Mouse (Mus musculus): Measurements from ENCODE around the gene Cobll1. TPM values are rescaled to one million over a fixed set of nuclear protein-coding genes. Genes with fewer than 3 reads are reported as not detected.

Gene Cobll1
- polyA plus RNA-seq, 1 experiment from 2014 or later, result 9.2 TPM

GRCm38 (mm10) chr2:65217677-65218076 lies 21.5 kb downstream of the Cobll1 start:
- no peaks in the 10 kb centered on the region for H3K9me3 ChIP-seq
- no peak overlapping the region for H3K4me2 ChIP-seq
- H3K36me3 ChIP-seq, result no peaks in the 10 kb centered on the region
- ATAC-seq (ENCODE audit: borderline replicate concordance, extremely low read depth, low FRiP score, low TSS enrichment), result no peak
- H3K4me1 ChIP-seq, result no peaks in the 10 kb centered on the region
- no peak overlapping the region for H3K4me3 ChIP-seq
- 87% methylated on average over 6 of the region's 6 CpGs for WGBS
- H3K9ac ChIP-seq, result no peak overlapping the region
- H3K27me3 ChIP-seq, result no peaks in the 10 kb centered on the region
- H3K27ac ChIP-seq, result no peak overlapping the region

DNA sequence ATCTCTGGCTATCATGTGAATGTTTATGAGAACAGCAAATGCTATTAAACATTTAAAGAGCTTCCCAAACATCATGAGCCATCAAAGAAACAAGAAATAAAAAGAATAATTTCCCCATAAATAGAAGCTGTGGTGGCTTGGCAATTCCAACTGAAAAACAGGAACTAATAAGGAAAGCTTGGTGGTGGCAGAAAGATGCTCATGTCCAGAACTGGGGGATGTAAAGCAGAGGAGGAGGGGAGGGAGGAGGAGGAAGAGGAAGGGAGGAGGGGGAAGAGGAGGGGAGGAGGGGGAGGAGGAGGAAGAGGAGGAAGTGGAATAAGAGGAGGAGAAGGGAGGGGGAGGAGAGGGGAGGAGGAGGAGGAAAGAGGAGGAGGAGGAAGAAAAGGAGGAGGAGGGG lies 23.0 kb downstream of the Cobll1 start:
- H3K4me1 ChIP-seq, result no peaks in the 10 kb centered on the region
- no peaks in the 10 kb centered on the region for H3K27me3 ChIP-seq
- H3K4me3 ChIP-seq, result no peak overlapping the region
- no peak overlapping the region for H3K9ac ChIP-seq
- no peaks in the 10 kb centered on the region for H3K36me3 ChIP-seq
- H3K27ac ChIP-seq, result no peak overlapping the region
- H3K4me2 ChIP-seq, result no peak overlapping the region
- H3K9me3 ChIP-seq, result no peaks in the 10 kb centered on the region
- ATAC-seq (ENCODE audit: borderline replicate concordance, extremely low read depth, low FRiP score, low TSS enrichment), result no peak

- H3K9ac ChIP-seq, result no peak overlapping the region
- H3K4me3 ChIP-seq, result no peak overlapping the region
- no peaks in the 10 kb centered on the region for H3K4me1 ChIP-seq
- no peaks in the 10 kb centered on the region for H3K9me3 ChIP-seq
- no peaks in the 10 kb centered on the region for H3K36me3 ChIP-seq
- WGBS, result 85% methylated on average over 1 of the region's 1 CpGs
- no peak overlapping the region for H3K27ac ChIP-seq
- ATAC-seq (ENCODE audit: borderline replicate concordance, extremely low read depth, low FRiP score, low TSS enrichment), result no peak
- no peaks in the 10 kb centered on the region for H3K27me3 ChIP-seq
- H3K4me2 ChIP-seq, result no peak overlapping the region
Observed at GRCm38 (mm10) chr2:65214556-65214955, 24.6 kb downstream of the Cobll1 start.

DNA sequence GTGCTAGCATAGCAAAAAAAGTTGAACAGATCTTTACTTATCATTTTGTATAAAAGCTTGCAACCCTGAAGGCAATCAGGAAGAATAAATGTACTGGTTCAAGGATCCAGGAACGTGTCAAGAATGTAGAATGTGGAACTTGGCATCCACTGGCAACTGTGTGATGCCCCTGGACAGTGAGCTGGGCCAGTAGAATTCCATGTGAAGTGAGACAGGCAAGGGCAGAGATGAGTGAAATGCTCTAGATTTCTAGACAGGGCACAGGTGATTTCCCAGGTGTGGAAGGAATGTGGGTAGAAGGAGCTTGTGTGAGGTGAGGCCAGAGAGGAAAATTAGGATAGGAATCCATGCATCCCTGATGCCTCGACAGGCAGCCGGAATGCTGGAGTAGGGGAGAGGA lies 25.5 kb downstream of the Cobll1 start:
- Histone ChIP-seq H3K9me3 (no peaks in the 10 kb centered on the region), H3K27ac (no peak overlapping the region), H3K4me3 (no peak overlapping the region), H3K4me1 (no peaks in the 10 kb centered on the region), H3K4me2 (no peak overlapping the region), H3K9ac (no peak overlapping the region), H3K27me3 (no peaks in the 10 kb centered on the region), H3K36me3 (no peaks in the 10 kb centered on the region)
- WGBS, result 84% methylated on average over 3 of the region's 3 CpGs
- ATAC-seq (ENCODE audit: borderline replicate concordance, extremely low read depth, low FRiP score, low TSS enrichment), result no peak

DNA sequence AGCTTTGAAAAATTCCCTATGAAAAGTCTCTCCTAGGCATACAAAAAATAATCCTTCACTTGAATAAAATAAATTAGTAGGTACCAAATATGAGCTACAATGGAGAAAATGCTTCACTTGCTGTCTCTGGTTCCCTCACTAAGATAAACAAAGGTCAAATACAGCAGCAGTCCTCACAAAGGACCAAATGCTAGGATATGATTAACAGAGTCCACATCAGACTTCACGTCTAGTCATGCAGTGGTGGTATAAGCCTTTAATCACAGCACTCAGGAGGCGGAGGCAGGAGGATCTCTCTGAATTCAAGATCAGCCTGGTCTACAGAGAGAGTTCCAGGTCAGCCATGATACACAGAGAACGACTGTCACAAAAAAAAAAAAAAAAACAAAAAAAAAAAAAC lies 27.6 kb downstream of the Cobll1 start:
- no peaks in the 10 kb centered on the region for H3K27me3 ChIP-seq
- no peak overlapping the region for H3K9ac ChIP-seq
- no peak overlapping the region for H3K4me3 ChIP-seq
- H3K4me2 ChIP-seq, result no peak overlapping the region
- H3K27ac ChIP-seq, result no peak overlapping the region
- no peaks in the 10 kb centered on the region for H3K4me1 ChIP-seq
- H3K36me3 ChIP-seq, result no peaks in the 10 kb centered on the region
- ATAC-seq (ENCODE audit: borderline replicate concordance, extremely low read depth, low FRiP score, low TSS enrichment), result no peak
- no peaks in the 10 kb centered on the region for H3K9me3 ChIP-seq
- 75% methylated on average over 3 of the region's 3 CpGs for WGBS

DNA sequence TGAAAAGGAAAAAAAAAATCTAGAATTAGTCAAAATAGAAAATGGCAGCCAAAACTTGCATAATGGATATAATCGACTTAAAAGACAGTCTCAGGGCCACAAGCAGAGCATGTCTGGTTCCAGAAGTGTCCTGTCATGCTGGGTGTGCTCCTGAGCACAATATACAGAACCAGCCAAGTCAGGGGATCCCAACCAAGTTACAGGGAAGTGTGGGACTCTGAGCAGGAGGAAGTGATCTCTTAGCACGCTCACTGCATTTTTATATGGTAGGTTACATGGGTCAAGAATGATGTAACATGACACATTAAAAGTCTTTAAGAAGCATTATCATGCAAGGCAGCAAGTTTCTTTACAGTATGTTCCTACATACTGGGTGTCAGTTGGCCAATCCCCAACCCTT lies 31.5 kb downstream of the Cobll1 start:
- Histone ChIP-seq H3K27ac (no peak overlapping the region), H3K4me1 (no peaks in the 10 kb centered on the region), H3K4me2 (no peak overlapping the region), H3K9ac (no peak overlapping the region), H3K4me3 (no peak overlapping the region), H3K36me3 (no peaks in the 10 kb centered on the region), H3K27me3 (no peaks in the 10 kb centered on the region), H3K9me3 (no peaks in the 10 kb centered on the region)
- 71% methylated on average over 2 of the region's 2 CpGs for WGBS
- ATAC-seq (ENCODE audit: borderline replicate concordance, extremely low read depth, low FRiP score, low TSS enrichment), result no peak

DNA sequence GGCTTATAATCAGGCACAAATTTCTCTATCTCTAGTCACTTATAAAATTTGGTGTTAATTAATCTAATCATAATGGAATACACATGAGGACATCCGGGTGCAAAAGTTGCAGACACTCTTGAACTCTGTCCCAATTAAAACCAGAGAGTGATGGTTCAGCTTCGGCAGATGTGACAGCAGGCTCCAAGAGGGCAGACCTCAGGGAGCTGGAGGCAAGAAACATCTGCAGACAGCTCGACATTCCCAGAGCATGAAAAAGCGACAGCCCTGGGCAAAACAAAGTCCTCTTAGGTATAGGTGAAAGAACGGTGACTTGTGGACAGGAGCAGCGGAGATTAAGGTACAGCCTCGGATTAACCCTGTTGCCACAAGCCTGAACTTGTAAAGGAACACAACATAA lies 35.5 kb downstream of the Cobll1 start:
- no peak for ATAC-seq (ENCODE audit: borderline replicate concordance, extremely low read depth, low FRiP score, low TSS enrichment)

GRCm38 (mm10) chr2:65199706-65200105 lies 39.5 kb downstream of the Cobll1 start:
- WGBS, result 75% methylated on average over 9 of the region's 9 CpGs
- Histone ChIP-seq H3K27ac (no peak overlapping the region), H3K4me3 (no peak overlapping the region), H3K9me3 (no peaks in the 10 kb centered on the region), H3K4me1 (no peaks in the 10 kb centered on the region), H3K9ac (no peak overlapping the region), H3K36me3 (no peaks in the 10 kb centered on the region), H3K27me3 (no peaks in the 10 kb centered on the region), H3K4me2 (no peak overlapping the region)
- no peak for ATAC-seq (ENCODE audit: borderline replicate concordance, extremely low read depth, low FRiP score, low TSS enrichment)

More for the DNA sequence above, 35.5 kb downstream of the Cobll1 start:
- Histone ChIP-seq H3K4me2 (no peak overlapping the region), H3K27me3 (no peaks in the 10 kb centered on the region), H3K9ac (no peak overlapping the region), H3K27ac (no peak overlapping the region), H3K4me1 (no peaks in the 10 kb centered on the region), H3K36me3 (no peaks in the 10 kb centered on the region), H3K9me3 (no peaks in the 10 kb centered on the region), H3K4me3 (no peak overlapping the region)
- WGBS, result 56% methylated on average over 7 of the region's 7 CpGs

DNA sequence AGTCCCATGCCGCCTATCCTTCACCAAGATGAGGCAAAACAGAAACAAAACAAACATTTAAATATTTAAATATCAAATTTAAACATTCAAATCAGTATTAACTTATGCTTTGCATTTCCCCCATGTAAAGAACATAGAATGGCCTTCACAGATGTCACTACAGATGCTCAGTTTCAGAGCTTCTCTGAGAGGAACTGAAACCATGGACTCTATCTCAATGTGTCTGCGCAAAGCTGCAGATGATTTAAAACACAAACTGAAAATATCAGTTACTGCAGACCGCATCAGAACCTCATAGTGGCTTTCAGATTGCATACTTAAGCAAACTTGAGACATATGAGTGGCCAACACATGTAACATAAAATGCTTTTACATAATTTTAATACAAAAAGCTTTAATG lies 40.6 kb downstream of the Cobll1 start:
- 93% methylated on average over 3 of the region's 3 CpGs for WGBS
- no peak for ATAC-seq (ENCODE audit: borderline replicate concordance, extremely low read depth, low FRiP score, low TSS enrichment)
- Histone ChIP-seq H3K4me2 (no peak overlapping the region), H3K4me1 (no peaks in the 10 kb centered on the region), H3K9ac (no peak overlapping the region), H3K27ac (no peak overlapping the region), H3K4me3 (no peak overlapping the region), H3K27me3 (no peaks in the 10 kb centered on the region), H3K9me3 (no peaks in the 10 kb centered on the region), H3K36me3 (no peaks in the 10 kb centered on the region)

DNA sequence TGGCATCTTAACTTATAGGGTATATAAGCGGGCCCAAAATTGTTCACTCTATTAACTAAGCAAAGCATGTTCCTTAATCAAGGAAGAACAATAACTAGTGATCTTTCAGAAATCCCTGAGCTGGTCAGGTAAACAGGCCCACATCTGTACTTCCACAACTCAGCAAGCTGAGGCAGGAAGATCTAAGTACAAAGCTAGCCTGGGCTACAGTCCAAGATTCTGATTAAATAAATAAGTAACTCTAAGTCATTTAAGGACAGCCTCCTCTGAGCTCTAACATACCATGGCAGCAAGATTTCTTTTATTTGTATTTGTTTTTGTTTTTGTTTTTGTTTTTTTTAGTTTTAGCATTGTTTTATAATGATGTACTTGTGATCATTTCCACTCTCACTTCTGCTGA lies 42.2 kb downstream of the Cobll1 start:
- Histone ChIP-seq H3K27ac (no peak overlapping the region), H3K9ac (no peak overlapping the region), H3K4me2 (no peak overlapping the region), H3K4me3 (no peak overlapping the region), H3K36me3 (no peaks in the 10 kb centered on the region), H3K27me3 (no peaks in the 10 kb centered on the region), H3K9me3 (no peaks in the 10 kb centered on the region), H3K4me1 (peaks cover 7% of the 10 kb centered on the region)
- no peak for ATAC-seq (ENCODE audit: borderline replicate concordance, extremely low read depth, low FRiP score, low TSS enrichment)
- WGBS, result 92% methylated on average over 1 of the region's 1 CpGs

GRCm38 (mm10) chr2:65195233-65196010 lies 43.8 kb downstream of the Cobll1 start:
- H3K4me3 ChIP-seq, result no peak overlapping the region
- H3K36me3 ChIP-seq, result no peaks in the 10 kb centered on the region
- no peak overlapping the region for H3K4me2 ChIP-seq
- WGBS, result 80% methylated on average over 9 of the region's 9 CpGs
- H3K27me3 ChIP-seq, result no peaks in the 10 kb centered on the region
- no peak overlapping the region for H3K9ac ChIP-seq
- ATAC-seq (ENCODE audit: borderline replicate concordance, extremely low read depth, low FRiP score, low TSS enrichment), result no peak
- peaks cover 15% of the 10 kb centered on the region for H3K4me1 ChIP-seq
- no peaks in the 10 kb centered on the region for H3K9me3 ChIP-seq
- no peak overlapping the region for H3K27ac ChIP-seq

- 0 out of 2 replicates have a peak overlapping the region, but pooled peaks have one; percentile 4 for H3K27ac ChIP-seq
- WGBS, result 57% methylated on average over 12 of the region's 12 CpGs
- H3K4me2 ChIP-seq, result no peak overlapping the region
- ATAC-seq (ENCODE audit: borderline replicate concordance, extremely low read depth, low FRiP score, low TSS enrichment), result no peak
- H3K27me3 ChIP-seq, result no peaks in the 10 kb centered on the region
- H3K36me3 ChIP-seq, result no peaks in the 10 kb centered on the region
- peaks cover 20% of the 10 kb centered on the region for H3K4me1 ChIP-seq
- no peaks in the 10 kb centered on the region for H3K9me3 ChIP-seq
- H3K9ac ChIP-seq, result no peak overlapping the region
- no peak overlapping the region for H3K4me3 ChIP-seq
Observed at GRCm38 (mm10) chr2:65193091-65193795, 46.0 kb downstream of the Cobll1 start.

Measured in lung, embryonic 15.5 days (tissue).